Mouse (Mus musculus) monocyte, adult 2 months (primary cell): ENCODE data around the gene Ralgds.

Experiments
- DNase-seq, 2 experiments: peaks; one replicate each; pipeline ENCODE4 v3.0.0; 2022; ENCODE audit warnings: low spot score in 2 of 2, low read depth in 1 of 2

Gene Ralgds

DNA sequence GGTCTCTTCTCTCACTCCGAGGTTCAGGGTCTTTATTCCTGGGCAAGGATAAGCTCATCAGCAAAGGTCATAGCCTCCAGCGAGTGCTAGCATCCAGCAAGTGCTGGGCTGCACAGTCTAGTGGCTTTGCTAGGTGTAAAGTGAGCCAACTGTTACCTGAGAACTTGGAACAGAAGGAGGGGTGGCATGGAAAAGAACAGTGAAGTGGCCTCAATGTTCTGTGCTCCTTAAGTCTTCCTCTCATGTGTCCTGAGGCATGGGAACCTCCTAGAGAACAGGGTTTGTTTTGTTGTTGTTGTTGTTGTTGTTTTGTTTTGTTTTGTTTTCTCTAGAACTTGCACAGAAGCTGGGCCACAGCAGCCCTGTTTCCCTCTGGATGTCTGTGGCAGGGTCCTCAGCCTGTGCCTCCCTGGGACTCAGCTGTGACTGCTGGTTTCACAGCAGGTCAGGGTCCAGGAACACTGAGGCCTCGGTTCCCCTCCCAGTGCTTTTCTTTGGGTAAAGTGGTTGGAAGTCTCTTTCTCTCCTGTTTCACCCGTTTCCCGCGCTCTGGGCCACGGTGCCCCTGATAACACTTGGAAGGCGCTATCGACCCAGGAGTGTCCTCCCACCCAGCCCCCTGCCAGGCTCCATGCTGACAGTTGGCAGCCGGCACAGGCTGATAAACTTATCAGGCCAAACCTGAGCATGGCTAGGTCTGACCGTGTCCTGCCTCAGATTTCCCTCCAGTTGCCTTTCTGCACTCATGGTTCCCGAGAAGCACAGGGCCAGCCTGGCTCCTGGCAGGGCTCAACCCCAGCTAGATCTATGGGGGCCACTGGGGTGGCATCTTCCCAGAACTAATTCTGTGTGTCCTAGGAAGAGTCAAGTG, 89.0 kb downstream of the Ralgds start:
- DNase-seq: no peak
